Mouse (Mus musculus) embryonic fibroblast, embryonic 13.5 days (primary cell): ENCODE measurements at regions not wholly inside any gene's neighbourhood (a gene's known extent, or its start where the extent isn't known, plus 50 kb on each side); places are given as distances from the start of the nearest gene placed in this dataset.

Experiments
- CTCF ChIP-seq: IDR thresholded peaks from 2 replicates; pipeline ENCODE4 v1.5.1; 2011; ENCODE audit warnings: mild to moderate bottlenecking, control low read depth, low read length, moderate library complexity, borderline replicate concordance; ENCODE audit not compliant: insufficient read depth
- POLR2A ChIP-seq: IDR thresholded peaks from 2 replicates; pipeline ENCODE4 v1.6.1; 2011; ENCODE audit warnings: low read depth, mild to moderate bottlenecking, control low read depth, low read length, moderate library complexity

DNA sequence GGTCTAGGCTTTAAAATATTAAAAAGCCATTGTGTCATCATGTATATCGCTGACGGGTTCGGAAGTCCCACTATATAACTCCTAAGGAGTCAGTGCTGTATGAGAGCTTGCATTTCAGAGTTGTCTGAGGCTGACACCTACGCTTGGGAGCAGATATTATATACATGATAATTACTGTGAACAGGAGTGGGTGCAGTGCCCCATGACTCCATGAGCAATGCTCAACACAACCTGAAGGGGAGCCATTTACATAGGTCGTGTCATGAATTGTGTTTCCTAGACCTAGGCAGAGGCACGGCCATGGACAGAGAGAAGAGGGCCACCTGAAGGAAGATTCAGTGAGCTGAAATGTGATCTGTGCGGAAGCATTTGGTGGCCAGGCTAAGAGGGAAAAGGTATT is 189.4 kb downstream of the Kcnrg start:
- TF ChIP-seq POLR2A (no peak), CTCF (no peak)
